Mouse (Mus musculus) MEL (cell line): ENCODE measurements around the gene Hacd4. TPM values are rescaled to one million over a fixed set of nuclear protein-coding genes. Genes with fewer than 3 reads are reported as not detected.

Experiments used
- DNase-seq: peaks from one replicate; pipeline ENCODE4 v3.0.0; 2011; ENCODE audit warnings: low read depth, low spot score
- H3K27ac ChIP-seq: 2 replicates; pipeline ENCODE4 v1.5.1; 2012; ENCODE audit warnings: low read depth, mild to moderate bottlenecking, control low read depth, low read length, moderate library complexity; ENCODE audit not compliant: control insufficient read depth
- H3K27me3 ChIP-seq, 2 experiments: fragments of 150-350 bp in 1 of 2; sonication (generic) in 1 of 2; 2 replicates each; pipeline ENCODE4 v1.6.1; 2012; ENCODE audit warnings: low read length in 2 of 2, mild to moderate bottlenecking in 2 of 2, improper control_type of control experiment in 1 of 2, moderate library complexity in 1 of 2; ENCODE audit not compliant: insufficient read depth in 2 of 2, control insufficient read depth in 1 of 2
- H3K36me3 ChIP-seq, 2 experiments: 2 replicates each; pipeline ENCODE4 v1.6.1; 2012 to 2014; ENCODE audit warnings: low read length in 2 of 2, improper control_type of control experiment in 1 of 2, inconsistent platforms in 1 of 2, mild to moderate bottlenecking in 1 of 2; ENCODE audit not compliant: insufficient read depth in 2 of 2, control insufficient read depth in 1 of 2
- H3K4me1 ChIP-seq, 2 experiments: fragments of 150-350 bp in 1 of 2; sonication (generic) in 1 of 2; 2 replicates each; pipeline ENCODE4 v1.6.1; 2012; ENCODE audit warnings: low read length in 2 of 2, improper control_type of control experiment in 1 of 2, mild to moderate bottlenecking in 1 of 2; ENCODE audit not compliant: insufficient read depth in 2 of 2, control insufficient read depth in 1 of 2
- H3K4me3 ChIP-seq, 2 experiments: fragments of 150-350 bp in 1 of 2; sonication (generic) in 1 of 2; 2 replicates each; pipeline ENCODE4 v1.5.1; 2012; ENCODE audit warnings: low read depth in 2 of 2, low read length in 2 of 2, mild to moderate bottlenecking in 2 of 2, moderate library complexity in 2 of 2, control low read depth in 1 of 2, improper control_type of control experiment in 1 of 2; ENCODE audit not compliant: control insufficient read depth in 1 of 2, insufficient read depth in 1 of 2
- H3K79me2 ChIP-seq: 2 replicates; pipeline ENCODE4 v1.6.1; 2012; ENCODE audit warnings: mild to moderate bottlenecking, low read length, moderate library complexity; ENCODE audit not compliant: control insufficient read depth, poor library complexity, insufficient read depth
- H3K9ac ChIP-seq: 2 replicates; pipeline ENCODE4 v1.6.1; 2012; ENCODE audit warnings: low read depth, mild to moderate bottlenecking, control low read depth, low read length, moderate library complexity; ENCODE audit not compliant: control insufficient read depth, poor library complexity, severe bottlenecking
- H3K9me3 ChIP-seq: fragments of 150-350 bp; sonication (generic); replicated peaks from 2 replicates; pipeline ENCODE4 v1.6.1; 2012; ENCODE audit warnings: mild to moderate bottlenecking, low read length, improper control_type of control experiment, moderate library complexity; ENCODE audit not compliant: insufficient read depth
- CHD1 ChIP-seq: IDR thresholded peaks from 2 replicates; pipeline ENCODE4 v1.6.1; 2012; ENCODE audit warnings: low read depth, mild to moderate bottlenecking, inconsistent platforms, low read length, improper control_type of control experiment
- CHD2 ChIP-seq: IDR thresholded peaks from 2 replicates; pipeline ENCODE4 v1.6.1; 2011; ENCODE audit warnings: low read length, improper control_type of control experiment
- E2F4 ChIP-seq: IDR thresholded peaks from 2 replicates; pipeline ENCODE4 v1.6.1; 2011; ENCODE audit warnings: low read depth, low read length, improper control_type of control experiment, borderline replicate concordance
- EP300 ChIP-seq, 2 experiments: IDR thresholded peaks; 2 replicates each; pipeline ENCODE4 v1.6.1; 2011; ENCODE audit warnings: improper control_type of control experiment in 2 of 2, low read length in 2 of 2, low read depth in 1 of 2, mild to moderate bottlenecking in 1 of 2
- ETS1 ChIP-seq: IDR thresholded peaks from 2 replicates; pipeline ENCODE4 v1.6.1; 2012; ENCODE audit warnings: low read depth, mild to moderate bottlenecking, inconsistent platforms, low read length, improper control_type of control experiment, moderate library complexity
- GABPA ChIP-seq: IDR thresholded peaks from 2 replicates; pipeline ENCODE4 v1.6.1; 2012; ENCODE audit warnings: low read depth, mild to moderate bottlenecking, inconsistent platforms, low read length, improper control_type of control experiment, moderate library complexity
- GATA1 ChIP-seq: IDR thresholded peaks from 2 replicates; pipeline ENCODE4 v1.6.1; 2011; ENCODE audit warnings: low read depth, low read length, improper control_type of control experiment
- KAT2A ChIP-seq: conservative IDR thresholded peaks from 2 replicates; pipeline ENCODE4 v1.6.1; 2012; ENCODE audit warnings: low read depth, low read length, improper control_type of control experiment, inconsistent platforms
- MEF2A ChIP-seq: IDR thresholded peaks from 2 replicates; pipeline ENCODE4 v1.6.1; 2014; ENCODE audit warnings: low read depth, mild to moderate bottlenecking, inconsistent platforms, low read length, improper control_type of control experiment; ENCODE audit not compliant: poor library complexity, insufficient replicate concordance, severe bottlenecking; ENCODE audit errors: extremely low read depth
- MXI1 ChIP-seq: IDR thresholded peaks from 2 replicates; pipeline ENCODE4 v1.6.1; 2011; ENCODE audit warnings: mild to moderate bottlenecking, low read depth, low read length, improper control_type of control experiment
- MYB ChIP-seq: IDR thresholded peaks from 2 replicates; pipeline ENCODE4 v1.6.1; 2011; ENCODE audit warnings: mild to moderate bottlenecking, low read depth, low read length, improper control_type of control experiment
- NELFE ChIP-seq: IDR thresholded peaks from 2 replicates; pipeline ENCODE4 v1.6.1; 2011; ENCODE audit warnings: low read depth, low read length, improper control_type of control experiment
- RCOR1 ChIP-seq: IDR thresholded peaks from 2 replicates; pipeline ENCODE4 v1.6.1; 2012; ENCODE audit warnings: low read depth, mild to moderate bottlenecking, inconsistent platforms, low read length, improper control_type of control experiment
- SIN3A ChIP-seq: IDR thresholded peaks from 2 replicates; pipeline ENCODE4 v1.6.1; 2012; ENCODE audit warnings: low read length, improper control_type of control experiment, inconsistent platforms
- SMC3 ChIP-seq: IDR thresholded peaks from 2 replicates; pipeline ENCODE4 v1.6.1; 2011; ENCODE audit warnings: low read depth, low read length, improper control_type of control experiment
- TAL1 ChIP-seq: IDR thresholded peaks from 2 replicates; pipeline ENCODE4 v1.6.1; 2012; ENCODE audit warnings: mild to moderate bottlenecking, inconsistent platforms, low read length, moderate library complexity, mixed read lengths
- TBP ChIP-seq: IDR thresholded peaks from 2 replicates; pipeline ENCODE4 v1.8.0; 2011; ENCODE audit warnings: low read depth, low read length, improper control_type of control experiment
- TCF12 ChIP-seq: IDR thresholded peaks from 2 replicates; pipeline ENCODE4 v1.6.1; 2014; ENCODE audit warnings: low read depth, mild to moderate bottlenecking, inconsistent platforms, low read length, improper control_type of control experiment, moderate library complexity
- UBTF ChIP-seq: IDR thresholded peaks from 2 replicates; pipeline ENCODE4 v1.6.1; 2012; ENCODE audit warnings: low read depth, mild to moderate bottlenecking, inconsistent platforms, low read length, improper control_type of control experiment, moderate library complexity, borderline replicate concordance; ENCODE audit not compliant: insufficient read depth
- ZC3H11A ChIP-seq: IDR thresholded peaks from 2 replicates; pipeline ENCODE4 v1.6.1; 2012; ENCODE audit warnings: low read depth, mild to moderate bottlenecking, inconsistent platforms, low read length, improper control_type of control experiment
- ZMIZ1 ChIP-seq: IDR thresholded peaks from 2 replicates; pipeline ENCODE4 v1.6.1; 2012; ENCODE audit warnings: low read depth, mild to moderate bottlenecking, inconsistent platforms, low read length, improper control_type of control experiment, moderate library complexity
- ZNF384 ChIP-seq: IDR thresholded peaks from 2 replicates; pipeline ENCODE4 v1.6.1; 2012; ENCODE audit warnings: low read depth, mild to moderate bottlenecking, inconsistent platforms, low read length, improper control_type of control experiment
- polyA plus RNA-seq, 2 experiments: library from polyadenylated mRNA; stranded (reverse) in 1 of 2; unstranded in 1 of 2; fragments of >175 nt in 1 of 2; fragments of >200 nt in 1 of 2; gene quantifications; 2 replicates each; pipeline versions ENCODE4 v1.2.1 to v1.2.4; 2012; ENCODE audit warnings: low replicate concordance in 2 of 2, low read depth in 1 of 2; ENCODE audit not compliant: insufficient read length in 2 of 2, insufficient read depth in 1 of 2, missing spikeins in 1 of 2
- total RNA-seq: library from RNA; depleted of rRNA; stranded (reverse); fragments of 300-350 nt; gene quantifications from 2 replicates; pipeline ENCODE4 v1.2.3, GENCODE M21; 2012

Hacd4 gene
- total and polyA plus RNA-seq, 3 experiments: 0.19 to 0.64 TPM; not detected in 1

DNA sequence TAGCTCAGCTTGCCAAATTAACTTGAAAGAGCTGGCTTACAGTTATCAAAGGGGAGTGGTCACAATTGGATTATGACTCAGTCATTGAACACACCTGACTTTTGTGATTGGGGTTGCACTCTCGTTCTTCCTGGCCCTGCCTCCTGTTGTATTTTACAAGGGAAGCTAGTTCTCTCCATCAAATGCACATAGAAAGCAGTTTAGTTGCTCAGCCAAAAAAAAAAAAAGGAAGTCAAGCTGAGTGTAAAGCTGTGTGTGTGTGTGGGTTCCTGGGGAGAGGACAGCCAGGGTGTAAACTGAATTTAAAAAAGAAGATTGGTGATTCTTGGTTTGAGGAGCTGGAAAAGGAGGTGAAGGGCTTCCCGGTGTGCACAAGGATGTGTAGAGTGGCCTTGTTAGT is 811 bp downstream of the Hacd4 start:
- no peaks in the 10 kb centered on the region for H3K79me2 ChIP-seq
- peak; percentile 52 for DNase-seq
- H3K4me3 ChIP-seq: no peak overlapping the region

DNA sequence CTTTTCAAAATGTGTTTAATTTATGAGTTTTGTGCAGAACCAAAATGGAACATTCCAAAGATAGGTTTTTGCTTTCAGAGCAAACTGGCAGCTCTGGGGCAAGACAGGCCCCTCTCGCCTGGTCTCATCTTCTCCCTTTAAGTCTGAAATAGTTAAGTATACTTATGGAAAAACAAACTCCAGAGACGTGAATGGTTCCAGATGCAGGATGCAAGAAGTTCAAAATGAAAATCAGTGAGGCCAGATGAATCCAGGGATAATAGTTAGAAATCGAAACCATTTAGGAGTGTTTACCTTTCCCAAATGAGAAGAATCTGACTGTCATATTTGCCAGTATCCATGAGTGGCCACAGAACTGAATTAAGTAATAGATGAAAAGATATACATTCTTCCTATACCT is 1.6 kb downstream of the Hacd4 start:
- peaks cover 0 to 35% of the 10 kb centered on the region in 2 experiments; a peak in 2 of 4 replicates for H3K36me3 ChIP-seq
- TF ChIP-seq GATA1 (no peak), GABPA (no peak), TAL1 (no peak), ZMIZ1 (no peak), MXI1 (no peak), CHD1 (no peak), SIN3A (no peak), TBP (no peak), SMC3 (no peak), E2F4 (no peak), MEF2A (no peak), CHD2 (no peak), ETS1 (no peak), ZC3H11A (no peak), RCOR1 (no peak), KAT2A (no peak), EP300 (IDR thresholded peaks at IDR 0.05; ENCODE audit: low read depth in 1 of 2, low read length in 2 of 2) (no peak), TCF12 (no peak), MYB (no peak), UBTF (no peak)
- peaks cover 6 to 38% of the 10 kb centered on the region in 2 experiments for H3K4me1 ChIP-seq
- no peaks in the 10 kb centered on the region for H3K9me3 ChIP-seq
- no peaks in the 10 kb centered on the region for H3K27me3 ChIP-seq
- no peak overlapping the region for H3K9ac ChIP-seq
- no peak for DNase-seq
- H3K79me2 ChIP-seq: no peaks in the 10 kb centered on the region
- H3K4me3 ChIP-seq: no peak overlapping the region
- H3K27ac ChIP-seq: no peak overlapping the region

More for the DNA sequence above, 811 bp downstream of the Hacd4 start:
- Histone ChIP-seq H3K9me3 (no peaks in the 10 kb centered on the region), H3K9ac (no peak overlapping the region), H3K27me3 (no peaks in the 10 kb centered on the region), H3K27ac (no peak overlapping the region), H3K36me3 (peaks cover 0 to 38% of the 10 kb centered on the region in 2 experiments; a peak in 2 of 4 replicates), H3K4me1 (peaks cover 6 to 38% of the 10 kb centered on the region in 2 experiments)
- TF ChIP-seq CHD2 (no peak), ZNF384 (peak; percentile 92), ETS1 (peak; percentile 36; the same call in 1 of the 2 replicates), NELFE (no peak)
